Mouse (Mus musculus) left cerebral cortex, postnatal 10 days (tissue): Measurements from ENCODE around the gene Ppfia3. TPM values are rescaled to one million over a fixed set of nuclear protein-coding genes. Genes with fewer than 3 reads are reported as not detected.
A peak's percentile ranks its signal among the peaks of the same experiment; 100 is the strongest.
"Not testable (repeated sequence)": the region's sequence is repeated elsewhere in the genome, so short reads cannot be mapped to it uniquely, and the experiment has no call there.

Source experiments
- DNase-seq, 2 experiments: peaks; one replicate each; pipeline ENCODE4 v3.0.0; 2021 to 2022; ENCODE audit warnings: low spot score in 2 of 2, mixed read lengths in 1 of 2; ENCODE audit errors: extremely low spot score in 1 of 2
- intact Hi-C: fragments of 180-260 bp; cut with DNase I; formaldehyde crosslinking; loops from one replicate; pipeline ENCODE4 v1.15.1; 2025
- total RNA-seq, 2 experiments: library from RNA; stranded (reverse); gene quantifications; 2 replicates each; pipeline ENCODE4 v1.2.3; 2021

Gene Ppfia3
- 100 to 1,000 TPM; 142 to 147 TPM for total RNA-seq

GRCm38 (mm10) chr7:45366652-45367019 lies at the start of gene Ppfia3:
Gene Ppfia3, minus strand, starts transcription at chr7:45367019.
- no peak for DNase-seq
- intact Hi-C loops: loop anchor here (10.0 kb wide), 1 partner anchor 202 kb away; the partner anchor contains the start of gene Slc17a7

- intact Hi-C loops: no loop called here
- no peak for DNase-seq
Measured at GRCm38 (mm10) chr7:45415636-45416035, 48.8 kb upstream of the Ppfia3 start.

- intact Hi-C loops: no loop called here
- no peak for DNase-seq
Measured at GRCm38 (mm10) chr7:45414740-45415224, 48.0 kb upstream of the Ppfia3 start.

- intact Hi-C loops: no loop called here
- no peak for DNase-seq
Measured at GRCm38 (mm10) chr7:45413864-45414739, 47.3 kb upstream of the Ppfia3 start.

- peak in 1 of 2 experiments; percentile 32 for DNase-seq
- intact Hi-C loops: no loop called here
Measured at GRCm38 (mm10) chr7:45413113-45413863, 46.5 kb upstream of the Ppfia3 start, which contains the start of gene Ntf5. Gene Ntf5, plus strand, starts transcription at chr7:45413695.

GRCm38 (mm10) chr7:45412421-45412820 lies 45.6 kb upstream of the Ppfia3 start:
- peak in 1 of 2 experiments; percentile 9 for DNase-seq
- intact Hi-C loops: no loop called here

GRCm38 (mm10) chr7:45409497-45410163 lies 42.8 kb upstream of the Ppfia3 start:
- DNase-seq: no peak
- intact Hi-C loops: no loop called here

GRCm38 (mm10) chr7:45408949-45409348 lies 42.1 kb upstream of the Ppfia3 start:
- intact Hi-C loops: no loop called here
- DNase-seq: no peak

GRCm38 (mm10) chr7:45408351-45408750 lies 41.5 kb upstream of the Ppfia3 start:
- intact Hi-C loops: no loop called here
- no peak for DNase-seq

GRCm38 (mm10) chr7:45407836-45408235 lies 41.0 kb upstream of the Ppfia3 start:
- intact Hi-C loops: no loop called here
- no peak for DNase-seq

GRCm38 (mm10) chr7:45406157-45407156 lies 39.6 kb upstream of the Ppfia3 start:
- intact Hi-C loops: no loop called here
- no peak for DNase-seq

GRCm38 (mm10) chr7:45405091-45406075 lies 38.6 kb upstream of the Ppfia3 start, which contains the start of gene Kcna7:
Gene Kcna7, plus strand, starts transcription at chr7:45405653.
- peak; percentile 39 to 62 for DNase-seq
- intact Hi-C loops: no loop called here

GRCm38 (mm10) chr7:45403532-45404261 lies 36.9 kb upstream of the Ppfia3 start:
- intact Hi-C loops: no loop called here
- DNase-seq: peak in 1 of 2 experiments; percentile 71

- intact Hi-C loops: no loop called here
- DNase-seq: no peak
Measured at GRCm38 (mm10) chr7:45401521-45402085, 34.8 kb upstream of the Ppfia3 start.

GRCm38 (mm10) chr7:45396787-45397186 lies 30.0 kb upstream of the Ppfia3 start:
- no peak for DNase-seq
- intact Hi-C loops: no loop called here

GRCm38 (mm10) chr7:45396337-45396775 lies 29.5 kb upstream of the Ppfia3 start:
- intact Hi-C loops: not testable (repeated sequence)

More at GRCm38 (mm10) chr7:45396337-45396775, 29.5 kb upstream of the Ppfia3 start:
- DNase-seq: not testable (repeated sequence)
